Mouse (Mus musculus) bone marrow macrophage, adult 2 months (primary cell): ENCODE data around the gene Slc39a11.

Experiments used
- CTCF ChIP-seq: IDR thresholded peaks from 2 replicates; pipeline ENCODE4 v1.5.1; 2012; ENCODE audit warnings: low read depth, mild to moderate bottlenecking, low read length, moderate library complexity
- POLR2A ChIP-seq: IDR thresholded peaks from 2 replicates; pipeline ENCODE4 v1.6.1; 2012; ENCODE audit warnings: mild to moderate bottlenecking, low read depth, low read length, borderline replicate concordance

GRCm38 (mm10) chr11:113297765-113298164, 352.1 kb downstream of the Slc39a11 start:
- TF ChIP-seq CTCF, result peak; percentile 56; the same call in 1 of the 2 replicates
- no peak for TF ChIP-seq POLR2A
